In the genomic region with DNA sequence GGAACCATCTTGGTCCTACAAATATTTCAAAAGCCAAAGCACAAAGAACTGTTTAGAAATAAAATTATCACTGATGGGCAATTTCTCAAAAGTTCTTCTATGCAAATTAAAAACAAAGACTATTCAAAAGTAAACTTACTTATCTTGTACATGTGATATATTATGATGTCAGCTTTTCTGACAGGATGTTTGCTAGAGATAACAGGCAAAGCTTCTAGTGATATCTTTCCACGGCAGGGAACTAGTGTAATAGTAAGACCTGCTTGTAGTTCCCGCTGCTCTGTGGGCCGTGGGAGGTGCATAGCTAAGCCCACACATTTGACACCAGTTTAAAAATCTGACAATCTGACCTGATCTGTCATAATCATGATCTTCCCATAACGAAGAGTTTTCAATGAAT, we compare ENCODE assay signal across 31 mouse cellular contexts. TPM values are rescaled to one million over a fixed set of nuclear protein-coding genes. Genes with fewer than 3 reads are reported as not detected.
A peak's percentile ranks its signal among the peaks of the same experiment; 100 is the strongest.
DNase-seq lines count a peak whose midpoint lies in the region; ATAC-seq and TF ChIP-seq lines count a peak whose summit lies in the region.
"Had no signal": no experiment of that assay in that cellular context is flagged by ENCODE, and none has a peak within 500 bp of the region (broad histone marks: within the 10 kb centered on the region; RNA-seq: fewer than 3 reads in every experiment).

No protein-coding gene starts in this region.

- H3K9me3 ChIP-seq in CH12.LX (replicated peaks; ENCODE audit: low read length) = no peaks in the 10 kb centered on the region
- H3K9me3 ChIP-seq in midbrain, postnatal 0 days (ENCODE audit: low read length) = no peaks in the 10 kb centered on the region
- H3K9me3 ChIP-seq: embryonic facial prominence, embryonic 10.5 days; embryonic facial prominence, embryonic 13.5 days; forebrain, embryonic 12.5 days; forebrain, embryonic 15.5 days; heart, embryonic 10.5 days; heart, embryonic 13.5 days; intestine, embryonic 15.5 days had no signal

- TF ChIP-seq CTCF in CH12.LX (conservative IDR thresholded peaks at IDR 0.05 in 1 of 2, IDR thresholded peaks at IDR 0.05 in 1 of 2; ENCODE audit: low read depth in 2 of 2, low read length in 2 of 2) = no peak
- no peak for TF ChIP-seq CTCF in midbrain, postnatal 0 days (IDR thresholded peaks at IDR 0.05)

- H3K27ac ChIP-seq in CH12.LX (ENCODE audit: insufficient read depth, low read depth) = no peak overlapping the region
- no peak overlapping the region for H3K27ac ChIP-seq in midbrain, postnatal 0 days (ENCODE audit: low read depth, low read length)
- H3K27ac ChIP-seq: embryonic facial prominence, embryonic 10.5 days; embryonic facial prominence, embryonic 13.5 days; forebrain, embryonic 12.5 days; forebrain, embryonic 15.5 days; heart, adult 2 months; heart, embryonic 10.5 days; heart, embryonic 13.5 days; hindbrain, embryonic 14.5 days; hindbrain, postnatal 0 days; intestine, embryonic 15.5 days had no signal

- no peak overlapping the region for H3K9ac ChIP-seq in CH12.LX (ENCODE audit: insufficient read depth, low read depth)
- H3K9ac ChIP-seq in midbrain, postnatal 0 days (replicated peaks; ENCODE audit: low read length, poor library complexity, severe bottlenecking) = no peak overlapping the region
- H3K9ac ChIP-seq: embryonic facial prominence, embryonic 13.5 days; forebrain, embryonic 12.5 days; forebrain, embryonic 15.5 days; heart, embryonic 13.5 days; hindbrain, embryonic 14.5 days; intestine, embryonic 15.5 days had no signal

- no peak for TF ChIP-seq EP300 in CH12.LX (IDR thresholded peaks at IDR 0.05; ENCODE audit: low read length)

- peaks cover 0 to 4% of the 10 kb centered on the region in 2 experiments; a peak in 1 of 4 replicates for H3K4me1 ChIP-seq in CH12.LX (ENCODE audit: control insufficient read depth in 1 of 2, insufficient read depth in 2 of 2)
- H3K4me1 ChIP-seq in midbrain, postnatal 0 days (ENCODE audit: insufficient read depth, low read length) = no peaks in the 10 kb centered on the region
- H3K4me1 ChIP-seq: embryonic facial prominence, embryonic 10.5 days; embryonic facial prominence, embryonic 13.5 days; forebrain, embryonic 12.5 days; forebrain, embryonic 15.5 days; heart, embryonic 10.5 days; heart, embryonic 13.5 days; intestine, embryonic 15.5 days had no signal

- no peak overlapping the region for H3K4me2 ChIP-seq in CH12.LX (ENCODE audit: insufficient read depth, low read depth, poor library complexity, severe bottlenecking)
- H3K4me2 ChIP-seq in midbrain, postnatal 0 days (ENCODE audit: low read depth, low read length, poor library complexity, severe bottlenecking) = no peak overlapping the region
- H3K4me2 ChIP-seq: embryonic facial prominence, embryonic 13.5 days; forebrain, embryonic 12.5 days; forebrain, embryonic 15.5 days; heart, embryonic 13.5 days; hindbrain, embryonic 14.5 days; intestine, embryonic 15.5 days had no signal

- 88% methylated on average over 4 of the region's 4 CpGs for WGBS in midbrain, postnatal 0 days

- dilution Hi-C loops in CH12.LX (cut with MboI; ENCODE audit: extremely low pct_ligation_motif_present, extremely low pct_unique_long_range_greater_than_20kb, low sequenced_read_pairs) = no loop called here

- H3K36me3 ChIP-seq in CH12.LX (replicated peaks in 1 of 2; ENCODE audit: control insufficient read depth in 1 of 2, insufficient read depth in 1 of 2, low read length in 1 of 2) = peaks cover 82 to 97% of the 10 kb centered on the region in 2 experiments
- no peaks in the 10 kb centered on the region for H3K36me3 ChIP-seq in midbrain, postnatal 0 days (ENCODE audit: insufficient read depth, low read length)

- no peak for TF ChIP-seq RAD21 in CH12.LX (IDR thresholded peaks at IDR 0.05; ENCODE audit: low read depth, low read length)

- DNase-seq in CD4-positive helper T cell, adult 2 months (ENCODE audit: low read depth, low spot score) = peak; percentile 48
- no peak for DNase-seq in CH12.LX (ENCODE audit: extremely low read depth)
- DNase-seq in cerebellum, adult 8-10 months = no peak
- DNase-seq in adrenal gland, postnatal 10 days = no peak
- DNase-seq in cerebellum, adult 9-10 months = no peak
- DNase-seq in midbrain, postnatal 0 days (ENCODE audit: low spot score) = no peak
- DNase-seq: adrenal gland, adult 8-10 months; adrenal gland, postnatal 36 days; cerebellum, adult 18-20 months; cerebellum, postnatal 10 days; cerebellum, postnatal 36 days; embryo, embryonic 11 days; gastrocnemius, postnatal 36 days; heart, adult 2 months; heart, postnatal 14 days; heart, postnatal 4 days; kidney, adult 11 months had no signal

- in situ Hi-C loops in CH12.LX (cut with MboI; ENCODE audit: low pct_ligation_motif_present, low pct_unique_long_range_greater_than_20kb, low sequenced_read_pairs) = no loop called here

- H3K4me3 ChIP-seq in CH12.LX (replicated peaks in 1 of 3; ENCODE audit: low read depth in 2 of 3, low read length in 2 of 3, poor library complexity in 1 of 3) = no peak overlapping the region
- no peak overlapping the region for H3K4me3 ChIP-seq in midbrain, postnatal 0 days (ENCODE audit: low read depth, low read length)
- H3K4me3 ChIP-seq: embryonic facial prominence, embryonic 10.5 days; embryonic facial prominence, embryonic 13.5 days; erythroblast, embryonic 14.5 days; forebrain, embryonic 12.5 days; forebrain, embryonic 15.5 days; heart, adult 2 months; heart, embryonic 10.5 days; heart, embryonic 13.5 days; intestine, embryonic 15.5 days had no signal

- H3K27me3 ChIP-seq in CH12.LX (replicated peaks) = no peaks in the 10 kb centered on the region
- H3K27me3 ChIP-seq in midbrain, postnatal 0 days (ENCODE audit: insufficient read depth, low read length) = no peaks in the 10 kb centered on the region
- H3K27me3 ChIP-seq: embryonic facial prominence, embryonic 13.5 days; forebrain, embryonic 12.5 days; forebrain, embryonic 15.5 days; heart, embryonic 13.5 days; intestine, embryonic 15.5 days; Patski had no signal

- H3K79me2 ChIP-seq in CH12.LX (replicated peaks; ENCODE audit: control insufficient read depth, extremely low read depth, insufficient read depth, poor library complexity, severe bottlenecking) = peaks cover 39% of the 10 kb centered on the region

- TF ChIP-seq POLR2A in CH12.LX (IDR thresholded peaks at IDR 0.05; ENCODE audit: low read depth, low read length) = peak; percentile 18; the same call in 1 of the 2 replicates

- ATAC-seq in activated CD4-positive, CD25-positive, alpha-beta regulatory T cell, adult 4 months = peak; percentile 77
- ATAC-seq in megakaryocyte progenitor cell, adult 5-6 weeks (replicated peaks; ENCODE audit: poor library complexity) = peak; percentile 60
- ATAC-seq in midbrain, postnatal 0 days (ENCODE audit: low FRiP score) = no peak
- ATAC-seq: forebrain, embryonic 15.5 days; hindbrain, postnatal 0 days; intestine, embryonic 15.5 days; Patski had no signal

TF ChIP-seq in CH12.LX, 34 proteins besides CTCF, POLR2A, EP300 and RAD21 (continues in another document):
- TF ChIP-seq NRF1 (IDR thresholded peaks at IDR 0.05; ENCODE audit: low read depth, low read length) = no peak
- no peak for TF ChIP-seq JUN (IDR thresholded peaks at IDR 0.05; ENCODE audit: insufficient read depth, low read depth, low read length)
- no peak for TF ChIP-seq ZC3H11A (IDR thresholded peaks at IDR 0.05; ENCODE audit: low read depth, low read length)
- TF ChIP-seq PAX5 (IDR thresholded peaks at IDR 0.05; ENCODE audit: low read length) = no peak
- TF ChIP-seq ELF1 (IDR thresholded peaks at IDR 0.05; ENCODE audit: low read depth, low read length) = no peak
- TF ChIP-seq CHD1 (IDR thresholded peaks at IDR 0.05; ENCODE audit: low read depth, low read length) = no peak
- TF ChIP-seq ZNF384 (IDR thresholded peaks at IDR 0.05; ENCODE audit: low read depth, low read length) = no peak
- no peak for TF ChIP-seq USF1 (IDR thresholded peaks at IDR 0.05; ENCODE audit: low read depth, low read length)
- no peak for TF ChIP-seq MYC (IDR thresholded peaks at IDR 0.05; ENCODE audit: low read depth, low read length)
- TF ChIP-seq HCFC1 (IDR thresholded peaks at IDR 0.05; ENCODE audit: low read depth, low read length) = no peak
- TF ChIP-seq USF2 (conservative IDR thresholded peaks at IDR 0.05; ENCODE audit: low read depth, low read length) = no peak
- no peak for TF ChIP-seq MXI1 (IDR thresholded peaks at IDR 0.05; ENCODE audit: low read depth, low read length)
- TF ChIP-seq GABPA (IDR thresholded peaks at IDR 0.05; ENCODE audit: insufficient replicate concordance, low read depth, low read length) = no peak

RNA-seq across cellular contexts. Expression of a gene that starts 13.9 kb away (rescaled TPM):
- total RNA-seq in CH12.LX (2012; rRNA removed) = 400 and 420 TPM in 2 replicates
- total RNA-seq in CH12.LX (2014; rRNA removed) = 385 and 423 TPM in 2 replicates
- polyA plus RNA-seq in CH12.LX (2012; ENCODE audit: insufficient read length, low read depth) = 422 and 444 TPM in 2 replicates
- polyA plus RNA-seq in activated CD4-positive, CD25-positive, alpha-beta regulatory T cell, adult 4 months (2017; shearing (Covaris generic)) = 100 to 1,000 TPM; 118 to 121 TPM
- total RNA-seq in megakaryocyte progenitor cell, adult 5-6 weeks (2015) = 284 and 285 TPM in 2 replicates
- total RNA-seq in megakaryocyte progenitor cell, adult 5-6 weeks (2017) = 584 and 646 TPM in 2 replicates
- 10 to 100 TPM; 54.0 to 73.1 TPM for total RNA-seq in adrenal gland, postnatal 10 days (2021)
- total RNA-seq in midbrain, postnatal 0 days (2014; rRNA removed) = 13.9 and 21.1 TPM in 2 replicates
- polyA plus RNA-seq in midbrain, postnatal 0 days (2015; fragmentation: Nextera tagmentation; extraction: Ambion mirVana) = 7.4 and 10.0 TPM in 2 replicates

RNA-seq across cellular contexts. Expression of a gene that starts 27.3 kb away (rescaled TPM):
- total RNA-seq in CH12.LX (2012; rRNA removed) (0.47 and 0.50 TPM in 2 replicates), CH12.LX (2014; rRNA removed) (not detected in 2 replicates)
- polyA plus RNA-seq in CH12.LX (2012; ENCODE audit: insufficient read length, low read depth) = not detected in 2 replicates
- polyA plus RNA-seq in activated CD4-positive, CD25-positive, alpha-beta regulatory T cell, adult 4 months (2017; shearing (Covaris generic)) = under 1 TPM in 1 of 2 experiments, not detected in 1; 0.41 TPM
- not detected in 2 replicates for total RNA-seq in megakaryocyte progenitor cell, adult 5-6 weeks (2015)
- not detected in 2 replicates for total RNA-seq in megakaryocyte progenitor cell, adult 5-6 weeks (2017)
- total RNA-seq in adrenal gland, postnatal 10 days (2021) = under 1 TPM; 0.45 to 0.73 TPM
- 3.0 and 5.1 TPM in 2 replicates for total RNA-seq in midbrain, postnatal 0 days (2014; rRNA removed)
- 4.5 and 5.1 TPM in 2 replicates for polyA plus RNA-seq in midbrain, postnatal 0 days (2015; fragmentation: Nextera tagmentation; extraction: Ambion mirVana)
- total RNA-seq: adrenal gland, adult 8-10 months; adrenal gland, postnatal 36 days; gastrocnemius, adult 8-10 months; gastrocnemius, postnatal 36 days had no signal
- polyA plus RNA-seq: embryonic facial prominence, embryonic 10.5 days; erythroblast, embryonic 14.5 days had no signal

RNA-seq across cellular contexts. Expression of a gene that starts 30.9 kb away (rescaled TPM):
- 0.04 and 0.21 TPM in 2 replicates for total RNA-seq in CH12.LX (2012; rRNA removed)
- total RNA-seq in CH12.LX (2014; rRNA removed) = not detected in 2 replicates
- 0.16 and 0.20 TPM in 2 replicates for polyA plus RNA-seq in CH12.LX (2012; ENCODE audit: insufficient read length, low read depth)
- polyA plus RNA-seq in activated CD4-positive, CD25-positive, alpha-beta regulatory T cell, adult 4 months (2017; shearing (Covaris generic)) = 10 to 100 TPM; 33.7 to 43.6 TPM
- 188 and 211 TPM in 2 replicates for total RNA-seq in megakaryocyte progenitor cell, adult 5-6 weeks (2015)
- total RNA-seq in megakaryocyte progenitor cell, adult 5-6 weeks (2017) = 327 and 329 TPM in 2 replicates
- 100 to 1,000 TPM; 219 to 333 TPM for total RNA-seq in adrenal gland, postnatal 10 days (2021)
- total RNA-seq in midbrain, postnatal 0 days (2014; rRNA removed) = 78.8 and 96.7 TPM in 2 replicates
- polyA plus RNA-seq in midbrain, postnatal 0 days (2015; fragmentation: Nextera tagmentation; extraction: Ambion mirVana) = 92.4 and 104 TPM in 2 replicates

Comparison
In these comparisons a context has a peak if more than half of its experiments do, and no peak if none do; other contexts are left out.
1. RNA of a gene that starts 30.9 kb away (total RNA-seq): 219 to 333 TPM in adrenal gland, postnatal 10 days, 188 to 329 TPM in megakaryocyte progenitor cell, adult 5-6 weeks and 78.8 to 96.7 TPM in midbrain, postnatal 0 days; 0.04 to 0.21 TPM in CH12.LX; every median in the first group is over 10 times any median in the second.